Mouse (Mus musculus) CH12.LX (cell line): ENCODE measurements around the gene Dtnb.

Source experiments
- BHLHE40 ChIP-seq: IDR thresholded peaks from 2 replicates; pipeline ENCODE4 v1.6.1; 2011; ENCODE audit warnings: mild to moderate bottlenecking, low read depth, low read length, improper control_type of control experiment
- CHD2 ChIP-seq: IDR thresholded peaks from 2 replicates; pipeline ENCODE4 v1.6.1; 2011; ENCODE audit warnings: low read length, improper control_type of control experiment
- CTCF ChIP-seq, 2 experiments: IDR thresholded peaks in 1 of 2; conservative IDR thresholded peaks in 1 of 2; 2 replicates each; pipeline ENCODE4 v1.5.1; 2011 to 2012; ENCODE audit warnings: low read depth in 2 of 2, low read length in 2 of 2, improper control_type of control experiment in 1 of 2, inconsistent platforms in 1 of 2, mild to moderate bottlenecking in 1 of 2, moderate library complexity in 1 of 2
- ELF1 ChIP-seq: IDR thresholded peaks from 2 replicates; pipeline ENCODE4 v1.6.1; 2014; ENCODE audit warnings: low read depth, mild to moderate bottlenecking, inconsistent platforms, low read length, improper control_type of control experiment
- NELFE ChIP-seq: IDR thresholded peaks from 2 replicates; pipeline ENCODE4 v1.6.1; 2011; ENCODE audit warnings: low read depth, low read length, improper control_type of control experiment
- POLR2A ChIP-seq: IDR thresholded peaks from 2 replicates; pipeline ENCODE4 v1.6.1; 2011; ENCODE audit warnings: low read depth, mild to moderate bottlenecking, improper control_type of control experiment, low read length
- USF1 ChIP-seq: IDR thresholded peaks from 2 replicates; pipeline ENCODE4 v1.6.1; 2014; ENCODE audit warnings: low read depth, mild to moderate bottlenecking, inconsistent platforms, low read length, improper control_type of control experiment
- USF2 ChIP-seq: conservative IDR thresholded peaks from 2 replicates; pipeline ENCODE4 v1.6.1; 2011; ENCODE audit warnings: low read depth, low read length, improper control_type of control experiment

DNA sequence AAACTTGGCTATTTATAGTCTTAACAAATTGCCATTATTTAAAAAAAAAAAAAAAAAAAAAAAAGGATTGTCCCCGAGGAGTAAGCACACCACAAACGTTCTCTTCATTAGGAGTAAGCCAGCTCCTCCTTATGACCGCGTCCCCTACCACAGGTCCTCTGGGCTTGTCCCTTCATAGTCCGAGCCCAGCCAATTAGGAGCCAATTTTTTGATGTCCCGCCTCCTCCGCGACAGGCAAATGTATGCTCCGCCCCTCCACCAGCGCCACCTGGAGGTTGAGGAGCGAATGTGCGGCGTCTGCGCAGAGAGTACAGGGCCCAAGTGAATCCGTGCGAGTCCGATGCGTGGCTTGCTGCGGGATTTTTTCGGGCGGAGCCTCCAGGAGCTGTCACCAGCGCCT, 219.6 kb downstream of the Dtnb start:
- TF ChIP-seq USF1 (no peak), CTCF (conservative IDR thresholded peaks at IDR 0.05 in 1 of 2, IDR thresholded peaks at IDR 0.05 in 1 of 2; ENCODE audit: low read depth in 2 of 2, low read length in 2 of 2) (peak; percentile 58 to 87), BHLHE40 (peak; percentile 37; the same call in 1 of the 2 replicates), USF2 (no peak), ELF1 (peak; percentile 48), NELFE (no peak), CHD2 (no peak), POLR2A (peak; percentile 68)
